10 mouse cellular contexts compared by ENCODE assay signal in genomic region chr1:133225963-133226660, GRCm38 (mm10).
DNase-seq lines count a peak whose midpoint lies in the region; ATAC-seq and TF ChIP-seq lines count a peak whose summit lies in the region.
"Had no signal": no experiment of that assay in that cellular context is flagged by ENCODE, and none has a peak within 500 bp of the region (broad histone marks: within the 10 kb centered on the region; RNA-seq: fewer than 3 reads in every experiment).

No protein-coding gene starts in this region.

- no peaks in the 10 kb centered on the region for H3K27me3 ChIP-seq in heart, embryonic 14.5 days (ENCODE audit: control insufficient read depth, insufficient read depth, low read length)

- peak overlapping the region; percentile 55 for H3K4me2 ChIP-seq in heart, embryonic 14.5 days (ENCODE audit: low read length)

- H3K4me1 ChIP-seq in heart, embryonic 14.5 days (ENCODE audit: control insufficient read depth in 2 of 2, insufficient read depth in 2 of 2, low read length in 2 of 2): peaks cover 40 to 53% of the 10 kb centered on the region in 2 experiments

- WGBS in heart, embryonic 14.5 days: 21% methylated on average over 9 of the region's 9 CpGs

- peak; percentile 46; the same call in 1 of the 2 replicates for TF ChIP-seq CTCF in brain, embryonic 14.5 days (IDR thresholded peaks at IDR 0.05; ENCODE audit: borderline replicate concordance, extremely low read depth, insufficient read depth, insufficient read length)

- 0 out of 4 replicates have a peak overlapping the region, but pooled peaks of 1 of the 2 experiments have one; percentile 1 for H3K4me3 ChIP-seq in heart, embryonic 14.5 days (ENCODE audit: control insufficient read depth in 1 of 2, insufficient read depth in 1 of 2, low read depth in 1 of 2, low read length in 2 of 2)
- H3K4me3 ChIP-seq: megakaryocyte, embryonic 14.5 days had no signal

- peak; percentile 36; the same call in 1 of the 2 replicates for ATAC-seq in heart, embryonic 14.5 days (ENCODE audit: insufficient number of reproducible peaks, insufficient read depth, low FRiP score, low read depth)

- DNase-seq in gastrocnemius, adult 18-20 months (ENCODE audit: low spot score): peak; percentile 67
- DNase-seq in gastrocnemius, postnatal 10 days: no peak
- DNase-seq in brain, embryonic 14.5 days (ENCODE audit: low read depth): peak; percentile 66
- peak; percentile 28 to 59 for DNase-seq in layer of hippocampus, adult 8-10 months (ENCODE audit: low spot score in 2 of 2)
- DNase-seq in lung, postnatal 4 days: peak; percentile 45 to 71
- peak; percentile 27 to 52 for DNase-seq in thymus, postnatal 10 days (ENCODE audit: low spot score in 2 of 2)
- no peak for DNase-seq in ovary, postnatal 10 days (ENCODE audit: low spot score)

- H3K36me3 ChIP-seq in heart, embryonic 14.5 days (ENCODE audit: control insufficient read depth, insufficient read depth, low read length): no peaks in the 10 kb centered on the region
- H3K36me3 ChIP-seq: G1E had no signal

- peak overlapping the region; percentile 96 to 97 for H3K27ac ChIP-seq in heart, embryonic 14.5 days (replicated peaks in 1 of 2; ENCODE audit: control insufficient read depth in 1 of 2, insufficient read depth in 1 of 2, low read depth in 2 of 2, low read length in 2 of 2)

- H3K9me3 ChIP-seq in heart, embryonic 14.5 days (ENCODE audit: control insufficient read depth, low read length): no peaks in the 10 kb centered on the region
- H3K9me3 ChIP-seq: G1E; megakaryocyte, embryonic 14.5 days had no signal

- H3K9ac ChIP-seq in heart, embryonic 14.5 days (ENCODE audit: low read length): peak overlapping the region; percentile 67

- TF ChIP-seq POLR2A in brain, embryonic 14.5 days (IDR thresholded peaks at IDR 0.05; ENCODE audit: borderline replicate concordance, extremely low read depth, insufficient read depth, insufficient read length, poor library complexity, severe bottlenecking): no peak

Comparison
In these comparisons a context has a peak if more than half of its experiments do, and no peak if none do; other contexts are left out.
1. DNase-seq: peak in gastrocnemius, adult 18-20 months (single experiment), brain, embryonic 14.5 days (single experiment), layer of hippocampus, adult 8-10 months (2 of 2), lung, postnatal 4 days (2 of 2) and thymus, postnatal 10 days (2 of 2); none in gastrocnemius, postnatal 10 days (single experiment) and ovary, postnatal 10 days (single experiment).